Mouse (Mus musculus) liver, embryonic 16.5 days (tissue): Measurements from ENCODE around the gene Rad1. TPM values are rescaled to one million over a fixed set of nuclear protein-coding genes. Genes with fewer than 3 reads are reported as not detected.
A peak's percentile ranks its signal among the peaks of the same experiment; 100 is the strongest.
"Not testable (repeated sequence)": the region's sequence is repeated elsewhere in the genome, so short reads cannot be mapped to it uniquely, and the experiment has no call there.

Experiments
- ATAC-seq: fragments of 200-750 bp; cut with Nextera tagmentation; 2 replicates; pipeline ENCODE4 v1.8.0; 2017; ENCODE audit warnings: low read depth, mild to moderate bottlenecking, moderate number of reproducible peaks, moderate library complexity
- H3K27ac ChIP-seq: fragments of 300-500 bp; sonication (generic); 2 replicates; pipeline ENCODE4 v1.5.1; 2014; ENCODE audit warnings: mild to moderate bottlenecking, low read length
- H3K27me3 ChIP-seq: fragments of 300-500 bp; sonication (generic); 2 replicates; pipeline ENCODE4 v1.6.1; 2014; ENCODE audit warnings: low read depth, low read length, mixed read lengths; ENCODE audit not compliant: control insufficient read depth, insufficient read depth
- H3K36me3 ChIP-seq: fragments of 300-500 bp; sonication (generic); 2 replicates; pipeline ENCODE4 v1.6.1; 2014; ENCODE audit warnings: mild to moderate bottlenecking; ENCODE audit not compliant: control insufficient read depth, insufficient read depth
- H3K4me1 ChIP-seq: fragments of 300-500 bp; sonication (generic); 2 replicates; pipeline ENCODE4 v1.6.1; 2014; ENCODE audit warnings: low read depth, low read length, mixed read lengths; ENCODE audit not compliant: control insufficient read depth
- H3K4me2 ChIP-seq: fragments of 300-500 bp; sonication (generic); 2 replicates; pipeline ENCODE4 v1.6.1; 2014; ENCODE audit warnings: low read depth, low read length, mixed read lengths
- H3K4me3 ChIP-seq: fragments of 300-500 bp; sonication (generic); 2 replicates; pipeline ENCODE4 v1.5.1; 2014; ENCODE audit warnings: low read depth, mild to moderate bottlenecking, low read length
- H3K9ac ChIP-seq: fragments of 300-500 bp; sonication (generic); 2 replicates; pipeline ENCODE4 v1.6.1; 2014; ENCODE audit warnings: low read depth, low read length
- H3K9me3 ChIP-seq: fragments of 300-500 bp; sonication (generic); replicated peaks from 2 replicates; pipeline ENCODE4 v1.6.1; 2016; ENCODE audit warnings: low read length; ENCODE audit not compliant: control insufficient read depth
- WGBS: fragments of 180-500 bp; shearing (Covaris S2); extraction: QIAGEN DNeasy Blood & Tissue Kit; methylation state at CpG from one replicate; pipeline ENCODE4 v1.1.7; 2014; ENCODE audit not compliant: insufficient replicate concordance; 5-methylcytosine and 5-hydroxymethylcytosine counted together
- polyA plus RNA-seq: library from polyadenylated mRNA; unstranded; fragments of >200 nt; fragmentation: Nextera tagmentation; extraction: Ambion mirVana; gene quantifications from 2 replicates; pipeline ENCODE4 v1.2.1, GENCODE M21; 2015

The Rad1 gene
- polyA plus RNA-seq, 1 experiment from 2014 or later = 12.2 TPM

DNA sequence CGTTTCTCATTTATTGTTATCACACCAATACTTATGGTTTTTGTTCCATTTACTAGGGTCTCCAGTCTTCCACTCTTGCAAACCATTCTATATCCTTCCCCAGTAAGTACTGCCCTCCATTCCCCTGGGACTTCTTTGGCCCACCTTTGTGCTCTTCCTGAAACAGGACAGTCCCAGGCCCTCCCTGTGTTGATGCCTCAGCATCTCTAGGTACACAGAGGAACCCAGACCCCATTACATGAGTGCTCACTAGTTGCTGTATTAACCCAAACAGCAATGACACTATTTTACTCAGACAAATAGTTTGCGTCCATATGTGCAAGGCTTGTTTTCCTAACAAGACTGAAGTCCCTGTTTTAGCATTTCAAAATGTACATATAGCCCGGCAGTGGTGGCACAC, 17.1 kb upstream of the Rad1 start:
- H3K27ac ChIP-seq = no peak overlapping the region
- no peaks in the 10 kb centered on the region for H3K36me3 ChIP-seq
- 52% methylated on average over 3 of the region's 3 CpGs for WGBS
- ATAC-seq = no peak
- peaks cover 5% of the 10 kb centered on the region for H3K4me1 ChIP-seq
- H3K4me2 ChIP-seq = peak overlapping the region; percentile 97; the same call in 1 of the 2 replicates
- no peak overlapping the region for H3K4me3 ChIP-seq
- no peaks in the 10 kb centered on the region for H3K27me3 ChIP-seq
- no peaks in the 10 kb centered on the region for H3K9me3 ChIP-seq
- H3K9ac ChIP-seq = no peak overlapping the region

DNA sequence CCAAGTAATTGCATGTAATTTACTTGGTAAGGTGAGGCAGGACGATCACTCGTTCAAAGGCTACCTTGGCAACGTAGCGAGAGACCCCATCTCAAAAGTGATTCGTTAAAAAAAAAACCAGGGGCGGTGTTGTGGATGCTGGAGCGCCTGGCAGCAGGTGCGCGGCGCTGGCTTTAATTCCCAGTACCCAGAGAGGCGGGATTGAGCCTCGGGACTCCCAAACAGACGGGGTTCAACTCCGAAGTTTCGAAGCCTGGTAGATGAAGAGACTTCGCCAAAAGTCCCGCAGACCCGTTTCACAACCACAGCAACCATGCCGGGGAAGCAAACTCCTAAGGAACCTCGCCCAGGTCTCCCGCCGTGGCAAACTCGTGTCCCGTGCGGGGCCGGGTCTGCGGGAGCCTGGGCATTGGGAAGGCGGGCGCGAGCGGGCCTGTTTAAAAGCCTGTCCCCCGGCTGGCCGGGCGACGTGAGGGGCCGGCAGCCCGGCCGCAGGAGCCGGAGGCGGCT, 16.1 kb upstream of the Rad1 start:
- H3K4me1 ChIP-seq = peaks cover 5% of the 10 kb centered on the region
- no peaks in the 10 kb centered on the region for H3K9me3 ChIP-seq
- no peaks in the 10 kb centered on the region for H3K27me3 ChIP-seq
- H3K36me3 ChIP-seq = no peaks in the 10 kb centered on the region
- H3K4me2 ChIP-seq = peak overlapping the region; percentile 97
- peak overlapping the region; percentile 84 for H3K4me3 ChIP-seq
- under 1% methylated on average over 40 of the region's 40 CpGs for WGBS
- peak overlapping the region; percentile 83 for H3K9ac ChIP-seq
- H3K27ac ChIP-seq = peak overlapping the region; percentile 79
- ATAC-seq = no peak

DNA sequence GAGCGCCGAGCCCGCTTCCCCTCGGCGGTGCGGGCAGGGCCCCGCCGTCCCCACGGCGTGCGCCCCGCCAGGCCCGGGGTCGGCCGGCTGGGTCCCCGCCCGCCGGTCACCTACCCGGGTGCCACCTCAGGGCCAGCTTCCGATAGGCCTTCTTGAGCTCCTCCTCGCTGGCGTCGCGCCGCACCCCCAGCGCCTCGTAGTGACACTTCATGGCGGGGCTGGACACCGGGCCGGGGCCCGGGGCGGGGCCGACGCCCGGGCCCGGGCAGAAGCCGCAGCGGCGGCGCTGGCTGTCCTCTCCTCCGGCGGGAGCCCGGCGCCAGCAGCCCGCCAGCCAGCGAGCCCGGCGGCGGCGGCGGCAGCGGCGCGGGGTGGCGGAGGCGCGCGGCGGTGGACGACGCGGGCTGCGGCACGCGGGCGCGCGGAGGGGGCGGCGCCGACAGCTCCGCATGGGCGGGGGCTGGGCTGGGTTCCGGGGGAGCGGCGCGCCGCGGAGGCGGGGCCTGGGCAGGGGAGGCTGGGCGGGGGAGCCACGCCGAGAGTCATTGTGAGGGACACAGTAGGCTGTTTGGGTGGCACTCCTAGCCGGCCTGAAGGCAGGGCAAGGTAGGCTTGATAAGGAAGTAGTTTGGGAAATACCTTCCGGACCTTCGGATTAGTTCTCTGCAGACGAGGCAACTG, 15.5 kb upstream of the Rad1 start, which contains the start of gene Dnajc21:
Gene Dnajc21 (minus strand): TSS at position 366 of the 681 bp plus-strand sequence.
- Histone ChIP-seq H3K9me3 (no peaks in the 10 kb centered on the region), H3K27ac (peak within 1 kb of the TSS; percentile 79), H3K4me1 (peaks cover 5% of the 10 kb centered on the region), H3K4me2 (peak within 1 kb of the TSS; percentile 97), H3K27me3 (no peaks in the 10 kb centered on the region), H3K9ac (peak within 1 kb of the TSS; percentile 83), H3K36me3 (no peaks in the 10 kb centered on the region), H3K4me3 (peak within 1 kb of the TSS; percentile 84)
- ATAC-seq = peak; percentile 95
- under 1% methylated on average over 62 of the region's 87 CpGs for WGBS

DNA sequence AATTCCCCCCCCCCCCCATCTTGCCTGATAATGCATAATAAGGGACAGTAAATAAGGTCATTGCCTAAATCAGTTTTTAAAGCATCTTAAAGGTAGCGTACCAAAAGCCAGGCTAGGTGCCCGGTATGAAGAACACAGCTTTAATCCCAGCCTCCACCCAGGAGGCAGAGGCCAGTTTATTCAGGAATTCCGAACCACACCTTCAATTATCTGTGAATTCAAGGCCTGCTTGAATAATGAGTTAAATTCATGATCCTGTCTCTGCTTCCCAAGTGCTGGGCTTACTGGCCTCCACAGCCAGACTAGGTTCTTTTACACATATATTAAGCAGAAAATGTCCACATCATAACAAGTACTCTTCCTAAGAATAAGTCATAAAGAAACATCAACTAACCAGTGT, 14.9 kb upstream of the Rad1 start:
- Histone ChIP-seq H3K4me3 (peak overlapping the region; percentile 84), H3K27me3 (no peaks in the 10 kb centered on the region), H3K9me3 (no peaks in the 10 kb centered on the region), H3K9ac (peak overlapping the region; percentile 83; the same call in 1 of the 2 replicates), H3K4me2 (peak overlapping the region; percentile 97), H3K27ac (peak overlapping the region; percentile 79; the same call in 1 of the 2 replicates), H3K36me3 (peaks cover 4% of the 10 kb centered on the region), H3K4me1 (peaks cover 5% of the 10 kb centered on the region)
- no peak for ATAC-seq
- WGBS = 44% methylated on average over 3 of the region's 3 CpGs

DNA sequence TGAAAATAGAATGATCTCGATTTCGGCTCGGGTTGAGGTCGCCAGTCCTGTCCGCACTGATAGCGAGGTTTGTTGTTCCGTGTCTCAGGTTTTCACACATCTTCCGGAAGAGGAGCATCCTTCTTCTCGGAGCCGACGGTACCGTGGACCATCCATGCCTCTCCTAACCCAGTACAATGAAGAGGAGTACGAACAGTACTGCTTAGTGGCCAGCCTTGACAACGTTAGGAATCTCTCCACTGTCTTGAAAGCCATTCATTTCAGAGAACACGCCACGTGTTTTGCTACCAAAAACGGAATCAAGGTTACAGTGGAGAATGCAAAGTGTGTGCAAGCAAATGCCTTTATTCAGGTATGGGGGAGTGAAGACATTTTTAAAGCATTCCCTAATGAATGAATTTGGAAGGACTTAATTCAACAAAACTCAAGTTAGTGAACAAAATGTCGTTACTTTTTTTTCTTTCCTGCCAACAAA, 584 bp downstream of the Rad1 start:
- no peaks in the 10 kb centered on the region for H3K27me3 ChIP-seq
- peak overlapping the region; percentile 87 for H3K4me3 ChIP-seq
- H3K9me3 ChIP-seq = no peaks in the 10 kb centered on the region
- under 1% methylated on average over 18 of the region's 18 CpGs for WGBS
- peak; percentile 16 for ATAC-seq
- H3K4me2 ChIP-seq = peak overlapping the region; percentile 87
- peaks cover 10% of the 10 kb centered on the region for H3K4me1 ChIP-seq
- H3K9ac ChIP-seq = peak overlapping the region; percentile 87
- H3K36me3 ChIP-seq = peaks cover 15% of the 10 kb centered on the region
- H3K27ac ChIP-seq = peak overlapping the region; percentile 70

DNA sequence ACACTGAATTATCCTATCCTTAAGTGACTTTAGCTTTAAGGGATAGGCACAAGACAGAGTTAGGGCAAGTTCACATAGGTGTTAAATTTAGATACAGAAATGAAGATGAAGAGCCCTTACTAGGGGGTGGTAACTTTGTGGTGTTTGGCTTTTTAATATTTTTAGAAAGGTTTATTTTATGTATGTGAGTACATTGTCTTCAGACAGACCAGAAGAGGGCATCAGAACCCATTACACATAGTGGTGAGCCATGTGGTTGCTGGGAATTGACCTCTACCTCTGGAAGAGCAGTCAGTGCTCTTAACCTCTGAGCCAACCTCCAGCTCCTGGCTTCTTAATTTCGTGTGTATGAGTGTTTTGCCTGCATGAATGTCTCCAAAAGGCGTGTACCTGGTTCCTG, 1.4 kb downstream of the Rad1 start:
- Histone ChIP-seq H3K27ac (peak overlapping the region; percentile 26; the same call in 1 of the 2 replicates), H3K9me3 (no peaks in the 10 kb centered on the region), H3K27me3 (no peaks in the 10 kb centered on the region), H3K9ac (peak overlapping the region; percentile 39), H3K36me3 (peaks cover 15% of the 10 kb centered on the region), H3K4me1 (peaks cover 10% of the 10 kb centered on the region), H3K4me3 (peak overlapping the region; percentile 49), H3K4me2 (peak overlapping the region; percentile 87)
- ATAC-seq = no peak
- WGBS = 28% methylated on average over 2 of the region's 2 CpGs

DNA sequence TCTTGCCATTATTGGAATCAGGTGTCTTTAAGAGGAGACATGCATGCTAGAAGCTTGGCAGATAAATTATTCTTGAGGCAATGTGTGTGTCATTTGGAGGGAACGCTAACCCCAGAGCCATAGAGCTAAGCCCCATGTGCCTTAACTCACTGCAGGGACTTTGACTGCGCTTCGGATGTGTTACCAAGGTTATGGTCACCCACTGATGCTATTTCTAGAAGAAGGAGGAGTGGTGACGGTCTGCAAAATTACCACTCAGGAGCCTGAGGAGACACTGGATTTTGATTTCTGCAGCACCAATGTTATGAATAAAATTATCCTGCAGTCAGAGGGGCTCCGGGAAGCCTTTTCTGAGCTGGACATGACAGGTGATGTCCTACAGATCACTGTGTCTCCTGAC, 4.3 kb downstream of the Rad1 start:
- no peaks in the 10 kb centered on the region for H3K27me3 ChIP-seq
- WGBS = 93% methylated on average over 5 of the region's 5 CpGs
- H3K27ac ChIP-seq = no peak overlapping the region
- H3K9me3 ChIP-seq = no peaks in the 10 kb centered on the region
- H3K4me1 ChIP-seq = peaks cover 3% of the 10 kb centered on the region; the same call in 1 of the 2 replicates
- H3K4me3 ChIP-seq = no peak overlapping the region
- no peak for ATAC-seq
- H3K9ac ChIP-seq = no peak overlapping the region
- H3K36me3 ChIP-seq = peaks cover 10% of the 10 kb centered on the region
- H3K4me2 ChIP-seq = no peak overlapping the region

DNA sequence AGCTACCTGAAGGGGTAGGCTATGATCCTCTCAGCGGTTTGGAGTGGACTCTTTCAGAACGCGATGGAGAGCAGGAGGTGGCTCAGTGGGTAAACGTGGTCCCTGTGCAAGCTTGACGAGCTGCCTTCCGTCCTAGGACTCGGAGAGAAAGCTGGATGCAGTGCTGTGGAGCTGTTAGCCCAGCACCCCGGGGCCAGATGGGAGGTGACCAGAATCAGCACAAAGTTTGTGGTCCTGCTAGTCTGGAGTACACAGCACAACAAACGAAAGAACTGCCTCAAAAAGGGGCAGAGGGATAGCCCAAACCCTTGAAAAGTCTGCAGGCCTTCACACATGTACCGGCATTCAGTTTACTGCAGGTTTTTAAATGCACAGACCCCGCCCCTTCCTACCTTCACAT, 10.1 kb downstream of the Rad1 start:
- no peaks in the 10 kb centered on the region for H3K4me1 ChIP-seq
- H3K27me3 ChIP-seq = no peaks in the 10 kb centered on the region
- H3K9me3 ChIP-seq = no peaks in the 10 kb centered on the region
- no peak overlapping the region for H3K27ac ChIP-seq
- 78% methylated on average over 11 of the region's 11 CpGs for WGBS
- no peak for ATAC-seq
- no peak overlapping the region for H3K4me3 ChIP-seq
- peaks cover 8% of the 10 kb centered on the region for H3K36me3 ChIP-seq
- H3K9ac ChIP-seq = no peak overlapping the region
- no peak overlapping the region for H3K4me2 ChIP-seq

DNA sequence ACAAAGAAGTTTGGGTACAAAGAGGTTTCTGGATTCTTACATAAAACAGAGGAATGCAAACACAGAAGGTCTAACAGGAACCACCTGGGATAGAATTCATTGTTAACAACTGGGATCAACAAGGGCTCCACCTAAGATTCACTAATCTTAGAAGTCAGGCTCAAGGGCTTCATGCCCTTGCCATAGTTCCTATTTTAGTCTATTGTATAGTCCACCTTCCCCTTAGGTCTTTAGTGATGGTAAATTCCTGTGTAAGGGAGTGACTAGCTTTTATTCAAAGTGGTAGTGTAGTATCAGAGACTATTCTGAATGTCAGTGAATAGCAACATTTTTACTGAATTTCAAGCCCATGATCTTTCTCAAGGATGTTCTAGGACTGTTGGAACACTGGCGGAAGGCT, 10.9 kb downstream of the Rad1 start:
- H3K4me3 ChIP-seq, H3K4me2 ChIP-seq, H3K27ac ChIP-seq, H3K36me3 ChIP-seq, ATAC-seq, H3K9ac ChIP-seq, H3K4me1 ChIP-seq, H3K9me3 ChIP-seq, H3K27me3 ChIP-seq: not testable (repeated sequence)
- WGBS = 87% methylated on average over 1 of the region's 1 CpGs
